Mouse (Mus musculus): ENCODE measurements at regions not wholly inside any gene's neighbourhood (a gene's known extent, or its start where the extent isn't known, plus 50 kb on each side); places are given as distances from the start of the nearest gene placed in this dataset.
A peak's percentile ranks its signal among the peaks of the same experiment; 100 is the strongest.

GRCm38 (mm10) chr13:26009131-26009530 is 738.8 kb upstream of the Nrsn1 start:
- H3K27me3 ChIP-seq = no peaks in the 10 kb centered on the region
- no peaks in the 10 kb centered on the region for H3K4me1 ChIP-seq (replicated peaks)
- H3K4me2 ChIP-seq = no peak overlapping the region
- WGBS = 91% methylated on average over 1 of the region's 1 CpGs
- no peaks in the 10 kb centered on the region for H3K36me3 ChIP-seq
- no peak for ATAC-seq (ENCODE audit: low FRiP score, low read depth)
- no peak overlapping the region for H3K9ac ChIP-seq
- H3K9me3 ChIP-seq = no peaks in the 10 kb centered on the region
- no peak overlapping the region for H3K27ac ChIP-seq (replicated peaks)
- H3K4me3 ChIP-seq = no peak overlapping the region

GRCm38 (mm10) chr13:26004768-26005560 is 734.7 kb upstream of the Nrsn1 start:
- no peaks in the 10 kb centered on the region for H3K4me1 ChIP-seq (replicated peaks)
- no peaks in the 10 kb centered on the region for H3K9me3 ChIP-seq
- no peak overlapping the region for H3K27ac ChIP-seq (replicated peaks)
- WGBS = 86% methylated on average over 7 of the region's 7 CpGs
- no peak overlapping the region for H3K4me3 ChIP-seq
- H3K36me3 ChIP-seq = no peaks in the 10 kb centered on the region
- H3K27me3 ChIP-seq = no peaks in the 10 kb centered on the region
- H3K9ac ChIP-seq = no peak overlapping the region
- ATAC-seq (ENCODE audit: low FRiP score, low read depth) = no peak
- no peak overlapping the region for H3K4me2 ChIP-seq

- Histone ChIP-seq H3K36me3 (no peaks in the 10 kb centered on the region), H3K27ac (replicated peaks) (no peak overlapping the region), H3K9ac (no peak overlapping the region), H3K4me2 (no peak overlapping the region), H3K27me3 (no peaks in the 10 kb centered on the region), H3K4me1 (replicated peaks) (no peaks in the 10 kb centered on the region), H3K4me3 (no peak overlapping the region), H3K9me3 (0 out of 2 replicates have a peak, but pooled peaks cover 3% of the 10 kb centered on the region)
- WGBS = 74% methylated on average over 1 of the region's 1 CpGs
- no peak for ATAC-seq (ENCODE audit: low FRiP score, low read depth)
Observed at GRCm38 (mm10) chr13:25993526-25993925, 723.2 kb upstream of the Nrsn1 start.

DNA sequence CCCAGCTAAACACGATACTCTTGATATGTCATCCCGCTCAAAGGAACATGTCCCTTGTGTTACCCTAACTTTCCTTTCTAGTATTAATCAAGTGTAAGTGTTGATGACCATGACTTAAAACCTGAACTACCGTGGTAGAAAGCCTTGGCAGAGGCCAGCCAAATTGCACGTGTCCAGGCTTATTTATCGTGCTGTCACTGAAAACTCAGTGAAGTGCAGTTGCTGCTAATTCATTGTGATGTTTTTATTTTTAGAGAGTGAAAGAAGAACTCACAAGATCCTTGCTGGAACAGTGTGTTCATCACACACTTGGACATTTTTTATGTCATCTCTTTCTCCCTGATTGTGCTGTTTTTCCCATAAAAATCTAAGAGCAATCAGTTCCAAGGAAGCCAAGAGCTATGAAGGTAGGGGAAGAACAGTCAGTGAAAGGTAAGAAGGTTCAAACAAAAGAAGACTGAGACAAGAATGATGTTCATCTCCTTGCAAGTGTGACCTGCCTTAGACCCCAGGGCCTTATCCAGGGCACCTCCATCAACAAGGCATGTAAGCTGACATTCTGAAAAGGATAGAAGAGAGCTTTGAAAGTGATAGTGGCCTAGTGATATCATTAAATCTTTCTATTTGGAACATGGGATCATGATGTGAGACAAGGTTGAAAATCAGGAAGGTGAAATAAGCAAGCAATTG is 718.9 kb upstream of the Nrsn1 start:
- Histone ChIP-seq H3K4me2 (no peak overlapping the region), H3K36me3 (no peaks in the 10 kb centered on the region), H3K4me1 (replicated peaks) (no peaks in the 10 kb centered on the region), H3K27ac (replicated peaks) (no peak overlapping the region), H3K9ac (no peak overlapping the region), H3K27me3 (no peaks in the 10 kb centered on the region), H3K9me3 (no peaks in the 10 kb centered on the region), H3K4me3 (no peak overlapping the region)
- ATAC-seq (ENCODE audit: low FRiP score, low read depth) = no peak
- 77% methylated on average over 5 of the region's 5 CpGs for WGBS

DNA sequence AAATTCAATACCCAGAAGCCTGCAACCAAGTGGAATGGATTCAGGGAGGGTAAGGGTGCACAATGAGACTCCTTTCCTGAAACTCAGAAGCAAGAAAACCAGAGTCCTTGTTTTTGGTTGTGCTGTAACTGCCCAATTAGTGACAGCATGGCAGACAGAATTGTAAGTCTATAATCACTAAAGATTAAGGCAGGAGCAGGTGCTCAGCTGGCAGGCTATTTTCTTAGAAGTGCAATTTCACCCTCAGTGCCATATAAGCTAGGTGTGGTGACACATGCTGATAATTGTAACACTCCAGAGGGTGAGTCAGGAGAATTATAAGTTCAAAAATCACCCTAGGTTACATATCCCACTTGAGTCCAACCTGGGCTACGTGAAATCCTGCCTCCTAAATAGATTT is 714.2 kb upstream of the Nrsn1 start:
- Histone ChIP-seq H3K27me3 (no peaks in the 10 kb centered on the region), H3K4me2 (no peak overlapping the region)
- 88% methylated on average over 1 of the region's 1 CpGs for WGBS

DNA sequence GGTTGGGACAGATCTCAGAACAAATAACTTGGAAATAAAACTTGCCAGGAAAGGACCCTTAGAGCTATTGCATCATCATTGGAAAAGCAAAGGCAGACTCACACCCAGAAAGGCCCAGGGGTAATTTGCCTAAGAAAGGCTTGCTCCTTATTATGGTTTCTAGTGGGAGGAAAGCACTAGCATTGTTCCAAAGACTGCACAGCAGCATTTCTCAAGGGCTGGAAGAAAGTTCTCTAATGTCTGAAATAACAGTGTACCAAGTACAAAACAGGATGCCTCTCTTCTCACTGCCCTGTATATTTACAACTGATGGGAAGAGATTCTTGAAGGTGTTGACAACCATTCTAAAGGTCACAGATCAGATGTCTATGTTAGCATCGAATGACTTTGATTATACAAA is 713.4 kb upstream of the Nrsn1 start:
- no peaks in the 10 kb centered on the region for H3K4me1 ChIP-seq (replicated peaks)
- no peaks in the 10 kb centered on the region for H3K36me3 ChIP-seq
- no peaks in the 10 kb centered on the region for H3K9me3 ChIP-seq
- no peaks in the 10 kb centered on the region for H3K27me3 ChIP-seq
- no peak for ATAC-seq (ENCODE audit: low FRiP score, low read depth)
- no peak overlapping the region for H3K4me3 ChIP-seq
- no peak overlapping the region for H3K9ac ChIP-seq
- no peak overlapping the region for H3K4me2 ChIP-seq
- no peak overlapping the region for H3K27ac ChIP-seq (replicated peaks)
- WGBS = 93% methylated on average over 1 of the region's 1 CpGs

More for the DNA sequence above, 714.2 kb upstream of the Nrsn1 start:
- Histone ChIP-seq H3K36me3 (no peaks in the 10 kb centered on the region), H3K9ac (no peak overlapping the region), H3K4me1 (replicated peaks) (no peaks in the 10 kb centered on the region), H3K9me3 (no peaks in the 10 kb centered on the region), H3K27ac (replicated peaks) (no peak overlapping the region), H3K4me3 (no peak overlapping the region)
- ATAC-seq (ENCODE audit: low FRiP score, low read depth) = no peak

GRCm38 (mm10) chr13:25978648-25979047 is 708.3 kb upstream of the Nrsn1 start:
- H3K36me3 ChIP-seq = no peaks in the 10 kb centered on the region
- no peak overlapping the region for H3K27ac ChIP-seq (replicated peaks)
- H3K27me3 ChIP-seq = no peaks in the 10 kb centered on the region
- H3K9me3 ChIP-seq = no peaks in the 10 kb centered on the region
- H3K4me2 ChIP-seq = no peak overlapping the region
- H3K4me1 ChIP-seq (replicated peaks) = no peaks in the 10 kb centered on the region
- H3K4me3 ChIP-seq = no peak overlapping the region
- no peak for ATAC-seq (ENCODE audit: low FRiP score, low read depth)
- WGBS = 56% methylated on average over 1 of the region's 1 CpGs
- no peak overlapping the region for H3K9ac ChIP-seq

GRCm38 (mm10) chr13:25958592-25958991 is 688.3 kb upstream of the Nrsn1 start:
- H3K9me3 ChIP-seq = no peaks in the 10 kb centered on the region
- H3K9ac ChIP-seq = no peak overlapping the region
- no peak overlapping the region for H3K4me3 ChIP-seq
- no peaks in the 10 kb centered on the region; the same call in 1 of the 2 replicates for H3K4me1 ChIP-seq (replicated peaks)
- no peak for ATAC-seq (ENCODE audit: low FRiP score, low read depth)
- no peaks in the 10 kb centered on the region for H3K36me3 ChIP-seq
- no peak overlapping the region for H3K27ac ChIP-seq (replicated peaks)
- H3K27me3 ChIP-seq = no peaks in the 10 kb centered on the region
- no peak overlapping the region for H3K4me2 ChIP-seq

DNA sequence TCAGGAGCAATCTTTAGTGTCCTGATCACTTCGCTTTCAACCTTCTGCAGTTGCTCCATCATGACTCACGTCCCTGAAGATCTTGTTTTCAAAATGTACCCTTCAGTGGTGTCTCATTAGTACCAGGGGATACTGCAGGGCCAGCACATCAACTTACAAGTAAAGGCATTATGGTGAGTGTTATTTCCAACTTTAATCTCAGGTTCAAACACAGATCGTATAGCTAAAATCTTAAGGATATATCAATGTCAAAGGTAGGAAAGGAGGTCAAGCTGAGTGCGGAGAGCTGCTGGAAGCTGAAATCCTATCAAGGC is 687.8 kb upstream of the Nrsn1 start:
- H3K9ac ChIP-seq = no peak overlapping the region
- H3K4me3 ChIP-seq = no peak overlapping the region
- H3K4me1 ChIP-seq (replicated peaks) = no peaks in the 10 kb centered on the region; the same call in 1 of the 2 replicates
- H3K36me3 ChIP-seq = no peaks in the 10 kb centered on the region
- ATAC-seq (ENCODE audit: low FRiP score, low read depth) = no peak
- H3K27me3 ChIP-seq = no peaks in the 10 kb centered on the region
- no peak overlapping the region for H3K27ac ChIP-seq (replicated peaks)
- 82% methylated on average over 4 of the region's 4 CpGs for WGBS
- H3K9me3 ChIP-seq = no peaks in the 10 kb centered on the region
- H3K4me2 ChIP-seq = no peak overlapping the region

- H3K9ac ChIP-seq = no peak overlapping the region
- no peaks in the 10 kb centered on the region; the same call in 1 of the 2 replicates for H3K4me1 ChIP-seq (replicated peaks)
- H3K27ac ChIP-seq (replicated peaks) = no peak overlapping the region
- H3K4me2 ChIP-seq = no peak overlapping the region
- H3K4me3 ChIP-seq = no peak overlapping the region
- 53% methylated on average over 4 of the region's 4 CpGs for WGBS
- H3K9me3 ChIP-seq = no peaks in the 10 kb centered on the region
- H3K27me3 ChIP-seq = no peaks in the 10 kb centered on the region
- no peak for ATAC-seq (ENCODE audit: low FRiP score, low read depth)
- no peaks in the 10 kb centered on the region for H3K36me3 ChIP-seq
Observed at GRCm38 (mm10) chr13:25957451-25958152, 687.3 kb upstream of the Nrsn1 start.

- Histone ChIP-seq H3K4me3 (no peak overlapping the region), H3K9me3 (no peaks in the 10 kb centered on the region), H3K4me1 (replicated peaks) (peaks cover 16% of the 10 kb centered on the region), H3K27ac (replicated peaks) (no peak overlapping the region), H3K27me3 (no peaks in the 10 kb centered on the region), H3K9ac (no peak overlapping the region), H3K36me3 (no peaks in the 10 kb centered on the region), H3K4me2 (no peak overlapping the region)
- no peak for ATAC-seq (ENCODE audit: low FRiP score, low read depth)
- 66% methylated on average over 1 of the region's 1 CpGs for WGBS
Observed at GRCm38 (mm10) chr13:25937631-25938030, 667.3 kb upstream of the Nrsn1 start.

GRCm38 (mm10) chr13:25933783-25934182 is 663.5 kb upstream of the Nrsn1 start:
- H3K9ac ChIP-seq = no peak overlapping the region
- H3K27ac ChIP-seq (replicated peaks) = peak overlapping the region; percentile 77
- no peak overlapping the region for H3K4me2 ChIP-seq
- no peaks in the 10 kb centered on the region for H3K27me3 ChIP-seq
- peaks cover 30% of the 10 kb centered on the region for H3K4me1 ChIP-seq (replicated peaks)
- H3K4me3 ChIP-seq = no peak overlapping the region
- no peaks in the 10 kb centered on the region for H3K36me3 ChIP-seq
- 21% methylated on average over 3 of the region's 3 CpGs for WGBS
- H3K9me3 ChIP-seq = no peaks in the 10 kb centered on the region
- no peak for ATAC-seq (ENCODE audit: low FRiP score, low read depth)

Measured in hindbrain, embryonic 15.5 days (tissue).